Mouse (Mus musculus): Measurements from ENCODE around the gene Zfp866.

Zfp866 gene

DNA sequence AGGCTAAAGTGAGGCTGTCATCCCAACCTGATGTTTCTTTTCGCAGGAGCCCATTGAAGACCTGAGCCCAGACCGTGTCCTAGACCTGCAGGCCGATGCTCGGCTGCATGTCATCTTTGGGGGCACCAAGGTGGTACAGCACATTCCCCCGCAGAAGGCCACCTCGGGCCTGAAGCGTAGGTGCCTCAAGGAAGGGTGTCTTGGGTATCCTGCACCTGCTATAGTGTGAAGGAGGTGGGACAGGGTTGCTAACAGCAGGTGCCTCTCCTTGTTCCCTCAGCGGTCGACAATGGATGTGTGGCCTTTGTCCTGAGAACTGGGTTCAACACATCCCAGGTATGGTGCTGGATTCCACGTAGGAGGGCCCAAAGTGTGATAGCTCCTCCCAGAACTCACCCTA lies 6.7 kb upstream of the Zfp866 start:
- no peak for DNase-seq (ENCODE audit: low read depth, low spot score)

- no peak for DNase-seq (ENCODE audit: low read depth, low spot score)
Observed at GRCm38 (mm10) chr8:69796721-69797345, 5.9 kb upstream of the Zfp866 start.

- DNase-seq (ENCODE audit: low read depth, low spot score): no peak
Observed at GRCm38 (mm10) chr8:69794901-69795300, 3.9 kb upstream of the Zfp866 start.

DNA sequence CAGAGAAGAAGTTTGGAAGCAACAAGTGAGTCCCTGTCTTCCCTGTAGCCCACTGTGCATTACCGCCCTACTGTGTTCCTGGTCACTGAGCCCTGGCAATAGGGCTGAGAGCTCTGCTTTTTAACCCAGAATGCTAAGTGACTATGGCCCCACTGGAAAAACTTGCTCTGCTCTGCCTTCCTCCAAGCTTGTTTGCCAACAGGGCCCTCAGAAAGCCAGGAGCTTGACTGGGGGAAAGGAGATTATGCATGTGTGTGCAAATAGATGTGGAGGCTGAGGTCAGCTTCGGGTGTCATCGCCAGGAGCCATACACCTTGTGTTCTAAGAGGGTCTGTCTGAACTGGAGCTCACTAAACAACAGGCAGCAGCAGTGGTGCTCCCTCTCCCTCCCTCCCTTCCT lies 3.1 kb upstream of the Zfp866 start:
- no peak for DNase-seq (ENCODE audit: low read depth, low spot score)

DNA sequence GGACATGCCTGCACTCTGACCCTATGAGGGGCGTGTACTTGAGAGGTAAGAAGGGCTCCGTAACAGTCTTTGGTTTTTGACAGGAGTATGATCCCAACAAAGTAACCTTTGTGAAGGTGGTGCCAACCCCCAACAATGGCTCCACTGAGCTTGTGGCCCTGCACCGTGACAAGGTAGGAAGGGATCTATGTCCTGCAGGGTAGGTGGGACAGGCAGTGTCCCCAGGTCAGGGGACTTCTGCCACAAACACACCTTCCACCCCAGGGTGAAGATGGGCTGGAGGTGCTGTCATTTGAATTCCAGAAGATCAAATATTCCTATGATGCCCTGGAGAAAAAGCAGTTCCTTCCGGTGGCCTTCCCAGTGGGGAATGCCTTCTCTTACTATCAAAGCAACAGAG lies 2.7 kb upstream of the Zfp866 start:
- no peak for DNase-seq (ENCODE audit: low read depth, low spot score)

GRCm38 (mm10) chr8:69791415-69792068 lies 564 bp upstream of the Zfp866 start:
- no peak for DNase-seq (ENCODE audit: low read depth, low spot score)

- no peak for DNase-seq (ENCODE audit: low read depth, low spot score)
Observed at GRCm38 (mm10) chr8:69790364-69790763, 614 bp downstream of the Zfp866 start.

GRCm38 (mm10) chr8:69789731-69790130 lies 1.2 kb downstream of the Zfp866 start:
- DNase-seq (ENCODE audit: low read depth, low spot score): no peak

- DNase-seq (ENCODE audit: low read depth, low spot score): no peak
Observed at GRCm38 (mm10) chr8:69789105-69789504, 1.9 kb downstream of the Zfp866 start.

- no peak for DNase-seq (ENCODE audit: low read depth, low spot score)
Observed at GRCm38 (mm10) chr8:69777111-69777510, 13.9 kb downstream of the Zfp866 start.

DNA sequence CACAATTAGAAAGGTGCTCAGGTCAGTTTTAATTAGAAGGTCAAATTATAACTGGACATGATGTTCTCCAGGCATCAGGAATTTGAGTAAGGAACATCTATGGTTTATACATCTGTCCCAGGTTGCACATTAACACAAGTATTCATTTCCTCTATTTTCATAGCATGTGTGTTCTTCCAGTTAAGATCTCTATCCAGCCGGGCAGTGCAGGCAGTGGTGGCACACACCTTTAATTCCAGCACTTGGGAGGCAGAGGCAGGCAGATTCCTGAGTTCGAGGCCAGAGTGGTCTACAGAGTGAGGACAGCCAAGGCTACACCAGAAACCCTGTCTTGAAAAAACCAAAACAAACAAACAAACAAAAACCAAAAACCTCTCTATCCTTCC lies 15.8 kb downstream of the Zfp866 start:
- no peak for DNase-seq (ENCODE audit: low read depth, low spot score)

GRCm38 (mm10) chr8:69774503-69775148 lies 16.4 kb downstream of the Zfp866 start, which contains the start of gene Gm20422:
Gm20422 (minus strand) TSS chr8:69774886.
- peak; percentile 98 for DNase-seq (ENCODE audit: low read depth, low spot score)

GRCm38 (mm10) chr8:69772106-69772505 lies 18.9 kb downstream of the Zfp866 start:
- no peak for DNase-seq (ENCODE audit: low read depth, low spot score)

- DNase-seq (ENCODE audit: low read depth, low spot score): no peak
Observed at GRCm38 (mm10) chr8:69771221-69771620, 19.8 kb downstream of the Zfp866 start.

GRCm38 (mm10) chr8:69761814-69762445 lies 29.0 kb downstream of the Zfp866 start:
- no peak for DNase-seq (ENCODE audit: low read depth, low spot score)

GRCm38 (mm10) chr8:69758316-69758715 lies 32.7 kb downstream of the Zfp866 start:
- DNase-seq (ENCODE audit: low read depth, low spot score): no peak

DNA sequence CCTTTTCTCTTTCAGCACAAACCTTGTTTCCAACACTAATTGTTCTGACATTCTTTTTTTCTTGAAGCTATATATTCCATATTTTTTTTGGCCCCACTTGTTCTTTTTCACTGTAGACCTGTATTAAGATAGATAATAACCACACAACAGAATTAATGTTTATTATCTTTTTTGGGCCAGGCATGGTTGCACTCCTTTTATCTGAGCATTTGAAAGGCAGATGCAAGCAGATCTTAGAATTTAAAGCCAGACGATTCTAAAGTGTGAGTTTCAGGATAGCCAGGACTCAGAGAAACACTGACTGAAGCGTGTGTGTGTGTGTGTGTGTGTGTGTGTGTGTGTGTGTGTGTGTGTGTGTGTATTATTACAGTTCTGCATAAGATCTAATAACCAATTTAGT lies 38.5 kb downstream of the Zfp866 start:
- no peak for DNase-seq (ENCODE audit: low read depth, low spot score)

DNA sequence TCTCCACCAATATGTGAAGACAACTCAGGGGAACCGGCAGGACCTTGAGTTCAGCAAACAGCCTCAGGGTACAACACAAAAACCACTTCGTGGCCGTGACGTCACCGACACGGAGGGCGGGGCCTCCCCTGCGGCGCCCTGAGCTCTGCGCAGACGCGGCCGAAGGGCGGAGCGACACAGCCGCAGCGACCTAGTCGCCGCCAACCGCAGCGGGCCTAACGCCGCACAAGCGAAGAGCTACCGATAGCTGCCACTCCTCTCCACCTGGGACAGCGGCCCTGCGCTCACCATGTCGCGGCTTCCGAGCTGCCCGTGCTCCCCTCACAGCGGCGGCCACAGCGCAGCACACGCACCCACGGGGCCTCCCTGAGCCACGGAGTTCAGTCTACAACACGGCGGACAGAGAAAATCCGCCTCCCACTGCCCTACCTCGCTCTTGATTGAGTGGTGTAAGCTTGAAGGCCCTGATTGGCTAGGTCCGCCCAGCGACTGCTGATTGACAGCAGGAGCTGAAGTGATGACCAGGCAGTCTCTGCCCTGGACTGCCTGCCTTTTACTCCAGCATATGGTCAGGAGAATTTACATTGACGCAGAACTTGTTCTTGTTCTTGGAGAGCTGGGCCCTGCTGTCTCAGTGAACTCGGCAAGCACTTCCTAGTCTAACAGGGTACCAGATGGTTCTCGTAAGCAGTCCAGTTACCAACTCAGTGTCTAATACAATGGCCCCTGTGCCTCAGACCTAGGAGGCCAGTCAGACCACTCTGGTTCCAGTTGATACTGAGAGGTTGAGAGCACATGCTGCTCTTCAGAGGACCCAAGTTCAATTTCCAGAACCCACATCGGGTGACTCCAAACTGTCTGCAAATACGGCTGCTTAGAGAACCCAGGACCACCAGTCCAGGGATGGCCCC lies 41.2 kb downstream of the Zfp866 start, which contains the start of gene Zfp963:
Zfp963 (minus strand) TSS at position 427 of the 911 bp plus-strand sequence.
- peak; percentile 96 for DNase-seq (ENCODE audit: low read depth, low spot score)

GRCm38 (mm10) chr8:69741231-69741630 lies 49.7 kb downstream of the Zfp866 start:
- no peak for DNase-seq (ENCODE audit: low read depth, low spot score)

DNA sequence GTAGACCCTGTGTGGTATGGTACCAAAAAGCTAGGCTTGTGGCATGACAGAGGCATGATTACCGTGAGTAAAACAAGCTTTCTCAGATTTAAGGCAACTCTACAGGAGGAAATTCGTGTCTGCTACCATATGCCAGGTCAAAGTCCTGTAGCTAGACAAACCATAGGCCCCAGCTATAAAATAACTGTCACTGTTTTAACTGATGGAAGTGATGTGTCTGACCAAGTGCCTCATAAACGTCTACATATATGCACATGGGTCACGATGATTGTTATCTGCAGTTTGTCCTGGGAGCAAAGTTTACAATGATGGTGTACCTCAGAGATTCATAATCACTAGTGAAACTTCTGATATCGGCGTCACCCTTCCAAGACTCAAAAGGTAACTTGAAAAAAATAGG lies 50.2 kb downstream of the Zfp866 start:
- DNase-seq (ENCODE audit: low read depth, low spot score): no peak

- no peak for DNase-seq (ENCODE audit: low read depth, low spot score)
Observed at GRCm38 (mm10) chr8:69735495-69735894, 55.5 kb downstream of the Zfp866 start.

Data from skeletal muscle tissue, adult 2 months (tissue).